Mouse (Mus musculus) testis, adult 2 months (tissue): ENCODE measurements around the gene Sirt1.

ENCODE experiments used
- CTCF ChIP-seq: fragments of 200-500 bp; IDR thresholded peaks from 2 replicates; pipeline ENCODE4 v1.5.1; 2012; ENCODE audit warnings: low read depth, mild to moderate bottlenecking, inconsistent platforms, low read length, moderate library complexity; ENCODE audit not compliant: control insufficient read depth, insufficient read depth, insufficient replicate concordance
- POLR2A ChIP-seq: fragments of 200-500 bp; IDR thresholded peaks from 2 replicates; pipeline ENCODE4 v1.6.1; 2012; ENCODE audit warnings: low read depth, mild to moderate bottlenecking, inconsistent platforms, low read length, moderate library complexity; ENCODE audit not compliant: control insufficient read depth

GRCm38 (mm10) chr10:63429380-63429779 lies 47.9 kb upstream of the Sirt1 start:
- TF ChIP-seq POLR2A: no peak; the same call in 1 of the 2 replicates
- no peak for TF ChIP-seq CTCF
